Mouse (Mus musculus) hindbrain, embryonic 16.5 days (tissue): Measurements from ENCODE around the gene Cacna2d3. TPM values are rescaled to one million over a fixed set of nuclear protein-coding genes. Genes with fewer than 3 reads are reported as not detected.

Experiments
- ATAC-seq: fragments of 200-750 bp; cut with Nextera tagmentation; 2 replicates; pipeline ENCODE4 v1.8.0; 2017; ENCODE audit warnings: moderate TSS enrichment, moderate library complexity
- H3K27ac ChIP-seq: fragments of 300-500 bp; sonication (generic); 2 replicates; pipeline ENCODE4 v1.5.1; 2014; ENCODE audit warnings: low read depth, mild to moderate bottlenecking, control low read depth, low read length, moderate library complexity
- H3K27me3 ChIP-seq: fragments of 300-500 bp; sonication (generic); replicated peaks from 2 replicates; pipeline ENCODE4 v1.6.1; 2014; ENCODE audit warnings: low read length; ENCODE audit not compliant: control insufficient read depth, insufficient read depth
- H3K36me3 ChIP-seq: fragments of 300-500 bp; sonication (generic); 2 replicates; pipeline ENCODE4 v1.6.1; 2014; ENCODE audit warnings: mild to moderate bottlenecking, low read length, moderate library complexity, mixed read lengths; ENCODE audit not compliant: control insufficient read depth, insufficient read depth
- H3K4me1 ChIP-seq: fragments of 300-500 bp; sonication (generic); 2 replicates; pipeline ENCODE4 v1.6.1; 2014; ENCODE audit warnings: low read depth, low read length; ENCODE audit not compliant: control insufficient read depth, insufficient read depth
- H3K4me2 ChIP-seq: fragments of 300-500 bp; sonication (generic); 2 replicates; pipeline ENCODE4 v1.6.1; 2014; ENCODE audit warnings: mild to moderate bottlenecking, low read length, control low read depth, moderate library complexity
- H3K4me3 ChIP-seq: fragments of 300-500 bp; sonication (generic); 2 replicates; pipeline ENCODE4 v1.5.1; 2014; ENCODE audit warnings: mild to moderate bottlenecking, low read length, control low read depth, moderate library complexity
- H3K9ac ChIP-seq: fragments of 300-500 bp; sonication (generic); 2 replicates; pipeline ENCODE4 v1.6.1; 2014; ENCODE audit warnings: low read depth, mild to moderate bottlenecking, control low read depth, low read length, moderate library complexity
- H3K9me3 ChIP-seq: fragments of 300-500 bp; sonication (generic); 2 replicates; pipeline ENCODE4 v1.6.1; 2014; ENCODE audit warnings: mild to moderate bottlenecking, low read length, moderate library complexity; ENCODE audit not compliant: control insufficient read depth
- WGBS: fragments of 180-500 bp; shearing (Covaris S2); extraction: QIAGEN DNeasy Blood & Tissue Kit; methylation state at CpG from one replicate; pipeline ENCODE4 v1.1.7; 2014; 5-methylcytosine and 5-hydroxymethylcytosine counted together
- polyA plus RNA-seq: library from polyadenylated mRNA; unstranded; fragments of >200 nt; fragmentation: Nextera tagmentation; extraction: Ambion mirVana; gene quantifications from 2 replicates; pipeline ENCODE4 v1.2.1, GENCODE M21; 2015

The Cacna2d3 gene
- polyA plus RNA-seq, 1 experiment from 2014 or later = 32.8 TPM

- ATAC-seq = no peak
- H3K9ac ChIP-seq = no peak overlapping the region
- H3K4me2 ChIP-seq = no peak overlapping the region
- H3K27ac ChIP-seq = no peak overlapping the region
- no peaks in the 10 kb centered on the region for H3K27me3 ChIP-seq
- no peaks in the 10 kb centered on the region for H3K9me3 ChIP-seq
- no peak overlapping the region for H3K4me3 ChIP-seq
- no peaks in the 10 kb centered on the region for H3K4me1 ChIP-seq
- no peaks in the 10 kb centered on the region for H3K36me3 ChIP-seq
These were observed 286.5 kb downstream of the Cacna2d3 start for GRCm38 (mm10) chr14:29435203-29435602.

- Histone ChIP-seq H3K9ac (no peak overlapping the region), H3K4me3 (no peak overlapping the region), H3K4me2 (no peak overlapping the region), H3K9me3 (no peaks in the 10 kb centered on the region), H3K36me3 (no peaks in the 10 kb centered on the region), H3K27me3 (no peaks in the 10 kb centered on the region), H3K4me1 (no peaks in the 10 kb centered on the region), H3K27ac (no peak overlapping the region)
- no peak for ATAC-seq
- WGBS = 64% methylated on average over 3 of the region's 3 CpGs
These were observed 287.9 kb downstream of the Cacna2d3 start for GRCm38 (mm10) chr14:29433716-29434115.

DNA sequence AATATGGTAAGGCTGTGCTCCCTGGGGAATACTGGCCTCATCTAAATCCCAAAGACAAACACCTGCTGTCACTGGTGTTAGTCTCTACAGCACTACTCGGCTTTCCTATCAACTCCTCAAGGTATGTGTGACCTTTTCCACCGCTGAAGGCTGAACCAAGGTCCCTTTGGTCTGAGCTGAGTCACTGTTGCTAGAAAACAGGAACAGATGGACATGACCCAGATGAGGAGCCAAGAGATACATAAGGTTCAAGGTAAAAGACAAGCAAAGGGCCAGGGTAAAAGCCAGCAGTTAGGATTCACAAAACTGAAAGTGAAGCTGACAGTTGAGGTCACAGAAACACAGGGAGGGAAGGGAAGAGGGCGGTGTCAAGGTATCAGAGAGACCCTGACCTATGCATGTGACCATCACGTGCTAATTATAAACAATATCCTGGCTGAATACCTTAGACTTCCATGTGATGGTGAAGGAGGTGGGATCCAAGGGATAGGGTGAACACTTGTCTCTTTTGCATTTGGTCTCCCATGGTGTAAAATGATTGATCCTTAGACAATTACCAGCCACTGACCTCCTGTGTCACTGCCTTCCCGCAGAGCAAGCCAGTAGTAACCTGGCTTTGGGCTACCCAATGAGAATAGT is 288.5 kb downstream of the Cacna2d3 start:
- no peaks in the 10 kb centered on the region for H3K36me3 ChIP-seq
- 69% methylated on average over 5 of the region's 5 CpGs for WGBS
- H3K27ac ChIP-seq = no peak overlapping the region
- ATAC-seq = no peak
- H3K9me3 ChIP-seq = no peaks in the 10 kb centered on the region
- no peak overlapping the region for H3K9ac ChIP-seq
- no peak overlapping the region for H3K4me3 ChIP-seq
- no peak overlapping the region for H3K4me2 ChIP-seq
- no peaks in the 10 kb centered on the region for H3K27me3 ChIP-seq
- H3K4me1 ChIP-seq = no peaks in the 10 kb centered on the region

DNA sequence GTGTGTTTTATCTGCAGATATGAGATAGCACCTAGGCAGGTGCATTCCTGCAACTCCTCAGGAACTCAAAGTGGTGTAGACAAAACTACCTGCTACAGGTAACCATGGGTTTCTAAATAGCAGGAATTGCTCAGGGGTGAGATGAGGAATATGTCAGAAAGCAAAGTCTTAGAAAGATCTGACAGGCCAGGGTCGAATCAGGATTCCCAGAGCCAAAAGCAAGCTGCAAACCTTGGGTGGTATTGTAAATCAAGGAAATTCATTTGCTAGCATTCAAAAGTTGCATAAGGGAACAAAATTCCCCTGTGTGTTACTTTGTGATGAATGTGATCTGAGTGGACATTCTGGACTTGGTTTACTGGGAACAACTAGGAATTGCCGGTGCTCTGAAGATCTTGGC is 291.9 kb downstream of the Cacna2d3 start:
- no peaks in the 10 kb centered on the region for H3K4me1 ChIP-seq
- H3K36me3 ChIP-seq = no peaks in the 10 kb centered on the region
- ATAC-seq = no peak
- no peak overlapping the region for H3K9ac ChIP-seq
- WGBS = 49% methylated on average over 2 of the region's 2 CpGs
- H3K9me3 ChIP-seq = no peaks in the 10 kb centered on the region
- no peak overlapping the region for H3K4me2 ChIP-seq
- no peaks in the 10 kb centered on the region for H3K27me3 ChIP-seq
- H3K27ac ChIP-seq = no peak overlapping the region
- no peak overlapping the region for H3K4me3 ChIP-seq

- no peak for ATAC-seq
- H3K9ac ChIP-seq = no peak overlapping the region
- 82% methylated on average over 3 of the region's 3 CpGs for WGBS
- no peaks in the 10 kb centered on the region for H3K27me3 ChIP-seq
- no peaks in the 10 kb centered on the region for H3K4me1 ChIP-seq
- no peaks in the 10 kb centered on the region for H3K36me3 ChIP-seq
- no peak overlapping the region for H3K4me2 ChIP-seq
- no peaks in the 10 kb centered on the region for H3K9me3 ChIP-seq
- no peak overlapping the region for H3K4me3 ChIP-seq
- H3K27ac ChIP-seq = no peak overlapping the region
These were observed 296.0 kb downstream of the Cacna2d3 start for GRCm38 (mm10) chr14:29425666-29426065.

DNA sequence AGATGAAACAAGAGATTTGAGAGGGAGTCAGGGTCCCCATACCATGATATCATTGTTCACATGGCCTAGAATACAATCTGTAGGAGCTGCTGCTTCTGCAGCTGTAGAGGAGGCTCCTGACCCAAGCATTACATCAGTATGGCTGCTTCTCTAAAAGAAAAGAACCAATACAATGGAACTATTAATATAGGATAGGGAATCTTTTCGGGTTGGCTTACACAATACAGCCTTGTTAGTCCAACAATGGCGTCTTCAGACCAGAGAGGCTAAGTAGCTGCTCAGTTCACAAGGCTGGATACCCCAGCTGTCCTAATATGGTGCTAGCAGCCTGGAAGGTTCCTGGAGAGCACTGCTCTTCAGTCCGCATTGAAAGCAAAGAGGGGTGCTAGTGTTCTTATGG is 296.5 kb downstream of the Cacna2d3 start:
- Histone ChIP-seq H3K9ac (no peak overlapping the region), H3K4me1 (no peaks in the 10 kb centered on the region), H3K4me3 (no peak overlapping the region), H3K4me2 (no peak overlapping the region), H3K27me3 (no peaks in the 10 kb centered on the region), H3K9me3 (no peaks in the 10 kb centered on the region), H3K36me3 (no peaks in the 10 kb centered on the region), H3K27ac (no peak overlapping the region)
- WGBS = 89% methylated on average over 3 of the region's 3 CpGs
- no peak for ATAC-seq

DNA sequence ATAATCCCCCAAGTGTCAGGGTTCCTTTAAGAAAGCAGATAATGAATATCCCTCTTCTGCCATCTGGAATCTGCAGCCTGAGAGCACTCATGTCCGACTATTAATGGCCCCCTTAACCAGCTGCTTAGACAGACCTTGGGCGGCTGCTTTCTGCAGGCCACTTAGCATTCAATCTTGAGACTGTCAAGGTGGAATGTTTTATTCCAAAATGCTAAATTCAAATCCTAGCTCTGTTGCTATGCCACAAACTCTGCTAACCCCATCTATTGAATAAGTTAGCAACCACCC is 315.8 kb downstream of the Cacna2d3 start:
- no peak overlapping the region for H3K27ac ChIP-seq
- H3K4me2 ChIP-seq = no peak overlapping the region
- H3K4me3 ChIP-seq = no peak overlapping the region
- H3K9ac ChIP-seq = no peak overlapping the region
- WGBS = 26% methylated on average over 2 of the region's 2 CpGs
- no peaks in the 10 kb centered on the region for H3K4me1 ChIP-seq
- H3K9me3 ChIP-seq = no peaks in the 10 kb centered on the region
- no peaks in the 10 kb centered on the region for H3K27me3 ChIP-seq
- no peak for ATAC-seq
- no peaks in the 10 kb centered on the region for H3K36me3 ChIP-seq

DNA sequence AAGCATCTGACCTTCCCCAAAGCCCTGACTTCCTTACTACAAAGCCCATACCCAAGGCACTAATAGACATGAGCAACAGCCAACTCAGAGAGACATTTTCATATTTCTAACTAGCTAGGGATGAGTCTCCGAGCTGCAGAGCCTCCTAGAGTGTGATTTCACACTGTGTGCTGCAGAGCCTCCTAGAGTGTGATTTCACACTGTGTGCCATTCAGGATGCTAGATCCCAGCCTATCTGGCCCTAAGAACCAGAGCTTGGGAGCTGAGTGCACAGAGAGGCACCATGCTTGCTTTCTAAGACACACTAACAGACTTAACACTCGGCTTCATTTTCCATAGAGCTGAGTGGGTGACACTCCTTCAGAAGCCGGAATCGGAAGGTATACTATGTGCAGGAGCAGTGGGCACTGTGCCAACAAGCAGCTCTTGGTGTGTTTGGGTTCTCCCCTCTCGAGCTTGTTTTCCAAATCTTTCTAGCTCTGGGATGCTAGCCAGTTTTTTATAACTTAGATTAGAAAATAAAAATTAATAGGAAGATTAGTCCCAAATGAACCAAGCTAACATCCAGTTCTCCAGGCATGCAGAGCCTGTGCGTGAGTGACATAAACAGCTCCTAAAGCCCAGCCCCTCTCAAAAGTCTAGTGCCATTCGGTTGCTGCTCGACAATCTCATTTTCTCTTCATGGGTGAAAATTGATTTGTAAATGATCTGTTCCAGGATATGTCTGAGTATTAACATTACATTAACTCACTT is 316.4 kb downstream of the Cacna2d3 start:
- Histone ChIP-seq H3K9ac (no peak overlapping the region), H3K27me3 (no peaks in the 10 kb centered on the region), H3K4me2 (no peak overlapping the region), H3K36me3 (no peaks in the 10 kb centered on the region), H3K9me3 (no peaks in the 10 kb centered on the region), H3K4me1 (no peaks in the 10 kb centered on the region), H3K4me3 (no peak overlapping the region), H3K27ac (no peak overlapping the region)
- no peak for ATAC-seq
- WGBS = 49% methylated on average over 8 of the region's 8 CpGs

DNA sequence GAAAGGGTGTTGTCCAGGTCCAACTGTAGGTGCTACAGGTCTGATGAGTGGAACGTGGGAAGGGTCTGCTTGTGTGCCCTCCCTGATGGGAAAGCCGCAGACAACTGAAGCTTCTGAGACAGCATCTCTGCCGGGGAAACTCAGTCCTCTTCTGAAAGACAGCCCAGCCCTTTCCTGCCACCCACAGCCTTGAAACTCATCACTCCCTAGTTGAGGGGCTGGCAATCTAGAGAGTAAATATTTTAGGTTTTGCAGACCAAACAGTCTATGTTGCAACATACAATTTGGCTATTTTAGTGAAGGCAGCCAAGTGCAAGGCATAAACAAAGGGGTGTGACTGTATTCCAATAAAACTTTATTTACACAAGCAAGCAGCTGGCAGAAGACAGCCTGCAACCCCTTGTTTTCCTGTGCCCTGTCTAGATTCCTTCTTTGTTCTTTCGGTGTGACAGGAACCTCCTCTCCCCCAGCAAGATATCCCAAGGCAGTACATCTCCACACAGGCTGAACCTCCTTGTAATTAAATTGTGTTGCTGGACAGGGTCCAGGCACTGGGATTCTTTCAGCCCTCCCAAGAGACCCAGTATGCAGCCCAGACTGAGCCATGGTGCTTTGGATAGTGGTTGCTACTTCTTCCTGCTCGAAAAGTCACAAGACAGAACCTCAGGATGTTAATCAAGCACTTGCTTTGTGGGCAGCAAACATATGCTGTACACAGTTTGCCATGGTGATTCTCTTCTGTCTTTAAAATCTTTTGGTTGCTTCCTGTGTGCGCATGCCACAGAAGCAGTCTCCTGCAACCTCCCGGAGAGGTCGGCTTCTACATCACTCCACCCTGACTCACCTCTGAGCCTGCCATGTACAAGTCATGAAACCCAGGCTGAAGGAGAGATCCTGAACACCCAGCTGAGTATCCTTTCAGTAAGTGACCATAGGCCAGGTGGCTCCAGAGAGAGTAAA is 317.5 kb downstream of the Cacna2d3 start:
- no peaks in the 10 kb centered on the region for H3K36me3 ChIP-seq
- H3K9ac ChIP-seq = no peak overlapping the region
- no peak overlapping the region for H3K27ac ChIP-seq
- H3K4me2 ChIP-seq = no peak overlapping the region
- H3K4me1 ChIP-seq = no peaks in the 10 kb centered on the region
- no peak for ATAC-seq
- H3K27me3 ChIP-seq = no peaks in the 10 kb centered on the region
- H3K4me3 ChIP-seq = no peak overlapping the region
- no peaks in the 10 kb centered on the region for H3K9me3 ChIP-seq
- 75% methylated on average over 8 of the region's 8 CpGs for WGBS
